Mouse (Mus musculus) cerebellum, adult 9-11 months (tissue): ENCODE data around the gene Gm39115.
A peak's percentile ranks its signal among the peaks of the same experiment; 100 is the strongest.

Experiments used
- DNase-seq: peaks from one replicate; pipeline ENCODE4 v3.0.0; 2022

The Gm39115 gene

GRCm38 (mm10) chr7:142095183-142095931 lies 40.5 kb downstream of the Gm39115 start, which contains the start of gene Dusp8:
Gene Dusp8 (minus strand): TSS chr7:142095843.
- peak; percentile 97 for DNase-seq

DNA sequence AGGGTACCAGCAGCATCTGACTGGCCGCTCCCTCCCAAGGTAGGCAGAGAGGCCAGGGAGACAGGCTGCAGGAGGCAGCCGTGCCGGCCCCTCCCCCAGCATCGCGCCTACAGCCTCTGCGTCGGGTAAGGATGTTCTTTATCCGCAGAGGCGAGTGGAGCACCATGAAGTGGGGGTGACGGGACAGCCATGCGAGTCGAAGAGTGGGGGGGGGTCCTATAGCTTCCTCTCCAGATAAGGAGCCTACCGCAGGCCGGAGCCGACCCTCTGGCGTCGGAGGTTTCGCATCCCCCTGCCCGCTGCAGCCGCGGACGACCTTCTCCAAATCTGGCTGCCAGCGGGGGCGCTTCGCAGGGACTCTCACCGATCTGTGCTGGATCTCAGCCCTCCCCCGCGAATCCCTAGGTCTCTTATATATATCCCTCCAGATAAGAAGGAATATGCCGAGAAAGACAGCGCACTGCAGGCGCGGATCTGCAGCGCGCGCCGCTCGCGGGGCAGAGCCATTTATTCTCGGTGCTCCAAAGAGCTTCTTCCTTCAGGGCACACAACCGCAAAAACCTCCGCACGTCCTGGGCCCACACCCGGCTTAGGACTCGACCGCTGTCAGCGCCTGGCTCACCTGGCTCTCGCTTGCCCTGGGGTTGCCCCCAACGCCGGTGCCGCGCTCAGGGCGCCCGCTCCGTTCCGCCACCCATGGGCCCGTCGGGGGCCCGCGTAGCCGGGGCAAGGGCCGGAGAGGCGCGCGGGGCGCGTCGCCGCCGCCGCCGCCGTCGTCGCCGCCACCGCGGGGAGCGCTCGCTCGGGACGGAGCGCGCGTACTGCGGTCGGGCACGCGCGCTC lies 41.3 kb downstream of the Gm39115 start:
- peak; percentile 88 for DNase-seq

GRCm38 (mm10) chr7:142093696-142094240 lies 42.1 kb downstream of the Gm39115 start:
- DNase-seq = peak; percentile 56

DNA sequence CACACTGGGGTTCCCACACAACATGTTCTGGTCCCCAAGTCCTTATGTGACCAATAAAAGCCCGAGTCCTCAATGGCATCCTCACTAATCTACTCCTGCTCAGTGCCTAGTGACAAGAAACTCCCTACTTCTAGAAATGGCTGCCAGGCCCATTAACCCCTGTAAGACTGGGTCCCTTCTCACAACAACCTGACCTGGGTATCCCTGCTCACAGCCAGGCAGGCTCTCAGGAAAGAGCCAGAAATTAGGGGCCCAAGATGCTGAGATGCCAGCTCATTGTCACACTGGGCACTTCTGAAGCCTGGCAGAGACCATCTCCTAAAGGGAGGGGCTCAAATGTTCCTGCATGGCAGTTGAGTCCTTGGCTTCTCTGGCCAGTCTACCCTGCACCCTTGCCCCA lies 42.8 kb downstream of the Gm39115 start:
- peak; percentile 39 for DNase-seq

- peak; percentile 57 for DNase-seq
These were observed 44.0 kb downstream of the Gm39115 start for GRCm38 (mm10) chr7:142091848-142092247.

DNA sequence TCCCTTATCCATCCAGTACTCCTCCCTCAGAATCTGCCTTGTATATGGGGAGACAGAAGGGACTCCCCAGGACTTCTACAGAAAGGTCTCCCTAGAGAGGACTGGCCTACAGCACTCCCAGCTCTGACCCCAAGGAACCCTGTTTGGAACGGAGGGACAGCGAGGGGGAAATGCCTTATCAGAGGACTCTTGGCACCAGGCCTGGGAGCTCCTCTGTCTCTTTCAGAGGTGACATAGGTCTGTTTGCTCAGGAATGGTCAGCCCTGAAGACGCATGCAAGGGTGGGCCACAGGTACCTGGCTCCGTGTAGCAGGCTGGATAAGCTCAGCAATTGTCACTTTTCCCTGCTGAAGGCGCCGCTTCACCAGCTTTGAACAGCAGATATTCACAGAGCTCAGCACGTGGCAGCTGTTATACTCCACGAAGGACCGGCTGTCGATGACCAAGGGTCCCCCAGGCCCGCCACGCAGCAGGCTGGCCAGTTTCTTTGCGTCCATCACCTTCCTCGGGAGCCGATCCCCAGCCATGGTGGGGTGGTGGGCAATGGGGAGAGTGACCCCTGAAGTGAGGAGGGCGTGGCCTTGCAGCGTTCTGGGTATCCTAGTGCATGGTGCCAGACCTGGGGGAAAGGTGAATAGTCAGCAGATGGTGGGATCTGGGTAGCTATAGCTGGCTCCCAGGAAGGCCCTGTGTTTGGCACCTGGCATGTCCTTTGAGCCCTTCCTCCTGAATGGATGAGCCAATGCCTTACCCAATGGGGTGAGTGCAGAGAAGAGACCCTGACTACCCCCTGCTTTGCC lies 46.0 kb downstream of the Gm39115 start:
- DNase-seq = peak; percentile 65

DNA sequence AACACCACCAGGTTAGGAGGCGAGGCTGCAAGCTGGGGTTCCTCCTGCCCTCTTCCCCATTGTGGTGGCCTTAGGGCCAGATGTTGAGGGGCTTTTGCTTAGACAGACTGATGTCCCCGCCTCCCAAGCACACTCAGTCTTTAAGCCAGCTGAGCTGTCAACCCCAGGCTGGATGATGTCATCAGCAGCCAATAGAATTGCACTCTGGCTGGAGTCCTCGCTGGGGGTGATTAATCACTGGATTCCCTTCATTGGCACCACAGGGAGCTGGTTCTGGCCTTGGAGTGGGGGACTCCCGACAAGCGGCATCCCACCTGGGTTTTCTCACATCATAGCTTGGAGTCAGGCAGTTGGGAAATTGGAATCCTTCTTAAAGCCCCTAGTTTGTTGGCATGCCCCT lies 46.9 kb downstream of the Gm39115 start:
- peak; percentile 63 for DNase-seq

- no peak for DNase-seq
These were observed 48.7 kb downstream of the Gm39115 start for GRCm38 (mm10) chr7:142087069-142087652.

DNA sequence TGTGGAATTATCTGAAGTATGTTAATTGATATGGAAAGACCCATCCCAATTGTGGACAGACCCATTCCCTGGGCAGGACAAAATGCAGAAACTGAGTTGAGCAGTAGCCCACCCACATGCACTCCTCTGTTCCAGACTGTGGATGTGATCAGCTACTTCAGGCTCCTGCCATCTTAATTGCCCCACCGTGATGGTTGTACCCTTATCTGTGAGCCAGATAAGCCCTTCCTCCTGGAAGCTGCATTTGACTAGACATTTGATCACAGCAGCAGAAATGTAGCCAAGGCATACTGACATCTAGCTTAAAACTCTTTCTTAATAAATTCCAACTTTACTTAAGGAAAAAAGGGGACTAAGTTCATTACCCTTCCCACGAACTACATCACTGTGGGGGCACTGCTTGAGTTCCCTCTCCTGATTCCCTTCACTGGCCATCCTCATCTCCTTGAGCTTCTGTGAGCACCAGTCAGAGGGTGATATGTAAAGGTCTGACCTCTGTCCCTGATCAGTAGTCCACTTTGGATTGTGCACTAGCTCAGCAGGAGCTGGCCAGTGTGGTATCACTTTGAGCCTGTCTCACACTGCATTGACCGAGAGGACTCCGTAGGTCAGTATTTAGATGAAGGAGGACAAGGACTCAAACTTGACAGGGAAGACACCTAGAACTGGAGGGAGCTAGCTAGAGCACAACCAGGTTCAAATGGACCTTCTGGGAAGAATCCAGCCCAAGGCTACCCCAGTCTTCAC lies 49.5 kb downstream of the Gm39115 start:
- DNase-seq = no peak
